ENCODE assay signal across 21 mouse cellular contexts in the genomic region with DNA sequence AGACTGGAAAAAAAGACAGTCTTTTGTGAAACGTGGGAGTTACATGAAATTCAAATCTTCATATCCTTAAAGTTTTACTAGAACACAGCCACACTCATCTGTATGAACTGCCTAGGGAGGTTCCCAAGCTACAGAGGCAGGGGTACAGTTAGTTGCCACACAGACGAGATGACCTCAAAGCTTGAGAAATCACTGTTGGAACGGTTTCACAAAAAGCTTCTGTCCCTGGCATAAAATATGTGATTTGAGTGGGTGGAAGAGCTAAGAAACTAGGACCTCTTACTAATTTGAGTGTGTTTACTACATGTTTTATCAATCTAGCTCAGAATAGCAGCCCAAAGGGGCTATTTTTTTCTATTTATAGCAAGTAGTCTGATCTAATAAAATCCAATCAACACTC.
"Had no signal": no experiment of that assay in that cellular context is flagged by ENCODE, and none has a peak within 500 bp of the region (broad histone marks: within the 10 kb centered on the region; RNA-seq: fewer than 3 reads in every experiment).

No protein-coding gene starts in this region.

- H3K4me1 ChIP-seq: limb, embryonic 10.5 days; limb, embryonic 13.5 days; midbrain, embryonic 12.5 days; midbrain, embryonic 15.5 days; neural tube, embryonic 12.5 days; neural tube, embryonic 15.5 days; stomach, embryonic 15.5 days had no signal

- H3K4me3 ChIP-seq: layer of hippocampus, adult 2 months; limb, embryonic 10.5 days; limb, embryonic 13.5 days; midbrain, embryonic 12.5 days; midbrain, embryonic 15.5 days; neural tube, embryonic 12.5 days; neural tube, embryonic 15.5 days; stomach, embryonic 15.5 days had no signal

- H3K27me3 ChIP-seq: limb, embryonic 13.5 days; midbrain, embryonic 12.5 days; midbrain, embryonic 15.5 days; neural tube, embryonic 12.5 days; neural tube, embryonic 15.5 days; stomach, embryonic 15.5 days had no signal

- ATAC-seq: liver, postnatal 0 days; lung, postnatal 0 days; midbrain, embryonic 15.5 days had no signal

- H3K27ac ChIP-seq: kidney, postnatal 0 days; layer of hippocampus, adult 2 months; limb, embryonic 10.5 days; limb, embryonic 13.5 days; liver, embryonic 14.5 days; macrophage; midbrain, embryonic 12.5 days; midbrain, embryonic 15.5 days; neural tube, embryonic 12.5 days; neural tube, embryonic 15.5 days; stomach, embryonic 15.5 days had no signal

- H3K4me2 ChIP-seq: limb, embryonic 13.5 days; liver, embryonic 11.5 days; lung, embryonic 14.5 days; midbrain, embryonic 12.5 days; midbrain, embryonic 15.5 days; neural tube, embryonic 12.5 days; neural tube, embryonic 15.5 days; stomach, embryonic 15.5 days had no signal

- H3K9me3 ChIP-seq: limb, embryonic 10.5 days; limb, embryonic 13.5 days; midbrain, embryonic 12.5 days; midbrain, embryonic 15.5 days; neural tube, embryonic 12.5 days; neural tube, embryonic 15.5 days; stomach, embryonic 15.5 days had no signal

- DNase-seq: kidney, postnatal 25 days; layer of hippocampus, adult 9-11 months; liver, postnatal 0 days; lung, embryonic 14.5 days; right cerebral cortex, adult 18-20 months; right cerebral cortex, postnatal 25 days; spleen, adult 18-20 months; thymus, postnatal 25 days had no signal

- H3K9ac ChIP-seq: limb, embryonic 13.5 days; liver, embryonic 14.5 days; liver, postnatal 0 days; lung, embryonic 14.5 days; midbrain, embryonic 12.5 days; midbrain, embryonic 15.5 days; neural tube, embryonic 12.5 days; neural tube, embryonic 15.5 days; stomach, embryonic 15.5 days had no signal

- H3K36me3 ChIP-seq: midbrain, embryonic 15.5 days; neural tube, embryonic 15.5 days; stomach, embryonic 15.5 days had no signal
